Mouse (Mus musculus) activated CD4-positive, CD25-positive, alpha-beta regulatory T cell, adult 4 months (primary cell): ENCODE measurements around the gene Olfr538. TPM values are rescaled to one million over a fixed set of nuclear protein-coding genes. Genes with fewer than 3 reads are reported as not detected.
"Not testable (repeated sequence)": the region's sequence is repeated elsewhere in the genome, so short reads cannot be mapped to it uniquely, and the experiment has no call there.

Source experiments
- ATAC-seq: one replicate; pipeline ENCODE4 v1.8.0; 2017
- polyA plus RNA-seq, 2 experiments: library from polyadenylated mRNA; unstranded; fragments of 100-300 nt; shearing (Covaris generic); gene quantifications; one replicate each; pipeline ENCODE4 v1.2.1; 2017

Olfr538 gene
- polyA plus RNA-seq, result not detected

GRCm38 (mm10) chr7:140567586-140567985 is at the start of gene Olfr538:
Gene Olfr538, plus strand, starts transcription at chr7:140567886.
- ATAC-seq, result no peak

DNA sequence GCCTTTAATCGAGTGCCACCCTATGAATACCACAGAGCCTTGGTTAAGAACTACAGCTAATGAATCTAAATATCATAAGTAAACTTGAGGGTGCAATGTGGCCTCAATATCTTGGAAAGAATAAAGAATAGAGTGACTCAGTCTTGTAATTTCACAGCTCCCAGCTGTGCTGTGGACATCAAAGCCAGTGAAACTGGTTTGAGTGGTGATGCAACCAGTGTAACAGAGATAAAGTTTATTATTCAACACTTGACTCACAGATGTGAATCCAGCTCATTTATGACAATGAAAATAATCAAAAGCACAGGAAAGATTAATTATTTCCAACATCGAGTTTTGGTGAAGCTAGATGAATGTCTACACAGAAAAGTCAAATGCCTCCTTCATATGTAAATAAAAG is 27.9 kb upstream of the Olfr538 start:
- ATAC-seq, result no peak

DNA sequence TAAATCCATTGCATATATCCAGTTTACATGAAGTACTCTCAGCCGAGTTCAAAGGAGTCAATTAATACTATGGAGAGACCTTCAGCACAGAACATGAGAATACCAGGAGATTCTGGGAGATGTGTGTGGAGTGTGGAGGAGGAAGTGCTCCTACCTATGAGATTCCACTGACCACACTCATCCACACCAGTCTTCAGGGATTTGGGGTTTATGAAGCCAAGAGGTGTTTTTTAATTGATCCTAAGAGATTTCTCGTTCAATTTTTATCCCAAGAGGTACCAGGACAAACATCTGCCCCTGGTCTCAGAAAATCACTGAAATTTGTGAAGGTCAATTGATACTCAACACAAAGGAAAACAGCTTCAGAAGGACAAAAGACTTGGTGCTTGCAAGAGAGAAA is 33.3 kb downstream of the Olfr538 start, which contains the start of gene Olfr46:
TSS of gene Olfr46 (plus strand) at position 301 of the 400 bp plus-strand sequence.
- ATAC-seq, result not testable (repeated sequence)

Other genes with a start within 250 kb of the Olfr538 start
- under 1 TPM; 0.09 to 0.28 TPM for gene Olfr525, start 247.0 kb upstream of the Olfr538 start, polyA plus RNA-seq
- gene Olfr527, start 233.9 kb upstream of the Olfr538 start, polyA plus RNA-seq, result under 1 TPM in 1 of 2 experiments, not detected in 1; 0.45 TPM
- 1 to 10 TPM in 1 of 2 experiments, not detected in 1; 1.3 TPM for gene Olfr60, start 206.2 kb upstream of the Olfr538 start, polyA plus RNA-seq
- gene Olfr530, start 191.6 kb upstream of the Olfr538 start, polyA plus RNA-seq, result not detected
- gene Olfr531, start 165.0 kb upstream of the Olfr538 start, polyA plus RNA-seq, result not detected
- under 1 TPM in 1 of 2 experiments, not detected in 1; 0.29 TPM for gene Olfr532, start 146.2 kb upstream of the Olfr538 start, polyA plus RNA-seq
- gene Olfr533, start 104.5 kb upstream of the Olfr538 start, polyA plus RNA-seq, result not detected
- not detected for gene Olfr535, start 83.7 kb upstream of the Olfr538 start, polyA plus RNA-seq
- gene Olfr536, start 60.5 kb upstream of the Olfr538 start, polyA plus RNA-seq, result not detected
- under 1 TPM in 1 of 2 experiments, not detected in 1; 0.08 TPM for gene Olfr46, start 33.4 kb downstream of the Olfr538 start, polyA plus RNA-seq
- gene Olfr61, start 61.1 kb downstream of the Olfr538 start, polyA plus RNA-seq, result not detected
- gene Olfr53, start 78.6 kb downstream of the Olfr538 start, polyA plus RNA-seq, result not detected
- gene Olfr539, start 92.0 kb downstream of the Olfr538 start, polyA plus RNA-seq, result under 1 TPM; 0.05 to 0.24 TPM
- gene Olfr45, start 114.1 kb downstream of the Olfr538 start, polyA plus RNA-seq, result not detected
- not detected for gene Olfr541, start 129.4 kb downstream of the Olfr538 start, polyA plus RNA-seq
- gene Cyp2e1, start 195.9 kb downstream of the Olfr538 start, polyA plus RNA-seq, result under 1 TPM in 1 of 2 experiments, not detected in 1; 0.21 TPM
- under 1 TPM; 0.33 to 0.38 TPM for gene Syce1, start 220.0 kb downstream of the Olfr538 start, polyA plus RNA-seq